Mouse (Mus musculus) ES-CJ7 (cell line): ENCODE measurements at regions not wholly inside any gene's neighbourhood (a gene's known extent, or its start where the extent isn't known, plus 50 kb on each side); places are given as distances from the start of the nearest gene placed in this dataset.

Experiments
- DNase-seq: peaks from one replicate; pipeline ENCODE4 v3.0.0; 2011; ENCODE audit warnings: low read depth, low spot score

GRCm38 (mm10) chr7:144994229-144994628 is 54.5 kb upstream of the Ccnd1 start:
- DNase-seq: no peak

GRCm38 (mm10) chr7:144993566-144993965 is 53.8 kb upstream of the Ccnd1 start:
- DNase-seq: no peak

DNA sequence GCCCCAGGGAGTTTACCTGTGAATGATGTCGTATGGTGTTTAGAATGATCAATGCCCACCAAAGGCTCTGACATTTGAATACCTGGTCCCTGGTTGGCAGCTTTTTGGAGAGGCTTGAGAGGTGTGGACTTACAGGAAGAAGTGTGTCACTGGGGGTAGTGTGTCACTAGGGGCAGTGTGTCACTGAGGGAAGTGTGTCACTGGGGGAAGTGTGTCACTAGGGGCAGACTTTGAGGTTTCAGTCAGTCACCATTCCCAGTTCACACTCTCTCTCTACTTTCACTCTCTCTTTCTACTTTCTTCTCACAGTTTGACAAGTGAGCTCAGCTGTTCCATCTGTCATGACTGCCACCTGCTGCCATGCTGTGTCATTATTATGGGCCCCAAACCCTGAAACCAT is 52.0 kb upstream of the Ccnd1 start:
- no peak for DNase-seq
